Mouse (Mus musculus) embryonic fibroblast, embryonic 13.5 days (primary cell): ENCODE measurements around the gene Slc22a20. TPM values are rescaled to one million over a fixed set of nuclear protein-coding genes. Genes with fewer than 3 reads are reported as not detected.

ENCODE experiments used
- H3K27ac ChIP-seq: 2 replicates; pipeline ENCODE4 v1.5.1; 2012; ENCODE audit warnings: low read length, control low read depth, inconsistent platforms; ENCODE audit not compliant: insufficient read depth
- H3K4me1 ChIP-seq: 2 replicates; pipeline ENCODE4 v1.6.1; 2011; ENCODE audit warnings: low read length; ENCODE audit not compliant: control insufficient read depth, insufficient read depth
- H3K4me3 ChIP-seq: 2 replicates; pipeline ENCODE4 v1.5.1; 2011; ENCODE audit warnings: mild to moderate bottlenecking, control low read depth, low read length; ENCODE audit not compliant: insufficient read depth
- CTCF ChIP-seq: IDR thresholded peaks from 2 replicates; pipeline ENCODE4 v1.5.1; 2011; ENCODE audit warnings: mild to moderate bottlenecking, control low read depth, low read length, moderate library complexity, borderline replicate concordance; ENCODE audit not compliant: insufficient read depth
- POLR2A ChIP-seq: IDR thresholded peaks from 2 replicates; pipeline ENCODE4 v1.6.1; 2011; ENCODE audit warnings: low read depth, mild to moderate bottlenecking, control low read depth, low read length, moderate library complexity
- polyA plus RNA-seq: library from polyadenylated mRNA; stranded (reverse); fragments of >200 nt; gene quantifications from 2 replicates; pipeline ENCODE4 v1.2.4, GENCODE M21; 2011; ENCODE audit warnings: low read depth; ENCODE audit not compliant: missing spikeins, insufficient read length

The Slc22a20 gene
- polyA plus RNA-seq, 1 experiment = not detected

- H3K4me3 ChIP-seq = no peak overlapping the region
- peak overlapping the region; percentile 19; the same call in 1 of the 2 replicates for H3K27ac ChIP-seq
- TF ChIP-seq POLR2A = no peak
- TF ChIP-seq CTCF = no peak
- H3K4me1 ChIP-seq = peaks cover 10% of the 10 kb centered on the region
These were observed 5.5 kb upstream of the Slc22a20 start for GRCm38 (mm10) chr19:5991467-5991866.

GRCm38 (mm10) chr19:5990921-5991320 lies 5.0 kb upstream of the Slc22a20 start:
- Histone ChIP-seq H3K4me1 (peaks cover 10% of the 10 kb centered on the region), H3K27ac (no peak overlapping the region), H3K4me3 (no peak overlapping the region)
- TF ChIP-seq POLR2A = no peak
- no peak for TF ChIP-seq CTCF

- no peak for TF ChIP-seq CTCF
- TF ChIP-seq POLR2A = no peak
- Histone ChIP-seq H3K4me3 (no peak overlapping the region), H3K27ac (peak overlapping the region; percentile 30; the same call in 1 of the 2 replicates), H3K4me1 (peaks cover 10% of the 10 kb centered on the region)
These were observed 4.1 kb upstream of the Slc22a20 start for GRCm38 (mm10) chr19:5990033-5990432.

GRCm38 (mm10) chr19:5989585-5989984 lies 3.6 kb upstream of the Slc22a20 start:
- Histone ChIP-seq H3K4me1 (peaks cover 10% of the 10 kb centered on the region), H3K4me3 (no peak overlapping the region), H3K27ac (peak overlapping the region; percentile 30; the same call in 1 of the 2 replicates)
- TF ChIP-seq POLR2A = no peak
- TF ChIP-seq CTCF = no peak

DNA sequence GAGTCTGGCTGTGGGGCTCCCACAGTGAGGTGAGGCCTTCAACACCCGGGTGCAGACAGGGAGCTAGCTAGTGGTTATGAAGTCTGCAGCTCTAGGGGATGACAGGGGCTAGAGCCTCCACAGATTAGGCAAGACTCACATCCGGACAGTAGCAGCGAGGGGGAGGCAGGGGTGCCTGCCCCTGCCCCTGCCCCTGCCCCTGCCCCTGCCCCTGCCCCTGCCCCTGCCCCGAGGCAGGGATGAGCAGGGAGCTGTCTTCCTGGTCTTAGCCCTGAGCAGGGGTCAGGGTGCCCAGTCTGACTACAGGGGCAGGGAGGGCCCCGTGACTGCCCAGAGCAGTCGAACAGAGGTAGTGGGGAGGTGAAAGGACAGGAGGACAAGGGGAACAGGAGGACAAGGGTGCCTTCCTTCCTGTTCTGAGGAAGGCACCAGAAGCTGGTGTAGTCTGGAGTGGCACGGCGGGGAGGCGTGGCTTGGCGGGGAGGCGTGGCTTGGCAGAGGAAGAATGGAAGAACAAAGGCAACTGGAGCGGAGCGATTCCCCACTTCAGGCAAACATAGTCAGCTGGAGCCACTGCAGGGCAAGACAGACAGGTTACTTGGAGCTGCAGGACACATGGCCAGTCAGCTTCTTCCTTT lies 3.0 kb upstream of the Slc22a20 start:
- peak; percentile 36; the same call in 1 of the 2 replicates for TF ChIP-seq POLR2A
- TF ChIP-seq CTCF = no peak
- no peak overlapping the region for H3K4me3 ChIP-seq
- peak overlapping the region; percentile 30; the same call in 1 of the 2 replicates for H3K27ac ChIP-seq
- peaks cover 10% of the 10 kb centered on the region for H3K4me1 ChIP-seq

DNA sequence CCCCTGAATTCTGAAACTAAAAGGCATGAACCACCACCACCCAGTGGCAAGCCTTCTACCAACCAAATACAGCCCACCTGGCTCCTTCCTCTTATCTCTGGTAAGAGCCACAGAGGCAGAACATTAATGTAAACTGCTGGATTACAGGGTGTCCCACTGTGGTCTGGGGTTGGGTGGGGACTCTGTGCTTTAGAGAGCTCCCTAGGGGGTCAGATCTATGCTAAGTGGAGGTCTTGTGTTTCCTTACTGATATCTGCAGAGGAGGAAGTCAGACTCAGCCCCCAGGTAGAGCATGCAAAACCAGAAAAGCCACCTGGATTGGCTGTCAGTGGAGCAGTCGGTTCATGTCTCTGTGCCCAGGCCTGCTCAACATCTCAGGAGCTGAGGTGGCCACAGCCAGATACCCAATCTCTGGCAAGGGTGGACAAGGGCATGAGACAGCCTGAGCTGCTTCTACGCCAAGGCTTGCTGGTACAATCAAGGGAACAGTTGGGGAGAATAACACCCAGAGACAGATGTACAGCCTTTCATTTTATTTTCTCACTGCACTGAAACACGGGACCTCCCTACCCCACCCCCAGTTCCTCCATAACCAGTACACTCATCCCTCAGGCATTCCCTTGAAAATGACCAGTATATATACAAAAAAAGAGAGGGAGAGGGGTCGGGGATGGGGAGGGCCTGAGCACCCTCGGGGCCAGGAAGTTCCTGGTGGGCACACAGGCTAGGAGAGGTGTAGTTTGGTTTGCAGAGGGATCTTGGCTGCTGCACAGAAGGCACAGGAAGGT lies 2.3 kb upstream of the Slc22a20 start:
- H3K27ac ChIP-seq = peak overlapping the region; percentile 60; the same call in 1 of the 2 replicates

DNA sequence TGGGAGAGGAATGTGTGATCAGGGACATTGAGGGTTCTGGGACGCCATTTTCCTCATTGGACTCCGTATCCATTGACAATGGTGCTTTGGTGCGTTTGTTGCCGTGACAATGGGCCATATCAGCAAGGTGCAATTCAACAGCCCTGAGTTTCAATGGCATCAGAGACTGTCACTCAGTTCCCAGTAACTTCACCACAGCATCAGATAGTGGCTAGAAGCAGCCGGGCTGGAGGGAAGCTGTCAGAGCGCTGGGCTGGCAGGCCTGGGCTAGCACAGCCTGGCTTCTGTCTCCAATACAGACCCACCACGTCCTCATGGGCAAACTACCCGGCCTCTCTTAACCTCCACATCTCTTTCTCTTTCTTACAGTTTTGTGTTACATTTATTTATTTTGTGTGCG lies 5.5 kb downstream of the Slc22a20 start:
- no peak overlapping the region for H3K27ac ChIP-seq
- H3K4me3 ChIP-seq = no peak overlapping the region
- no peaks in the 10 kb centered on the region for H3K4me1 ChIP-seq
- no peak for TF ChIP-seq POLR2A
- TF ChIP-seq CTCF = no peak

More for the DNA sequence above, 2.3 kb upstream of the Slc22a20 start:
- H3K4me3 ChIP-seq = no peak overlapping the region
- TF ChIP-seq CTCF (no peak), POLR2A (no peak)
- H3K4me1 ChIP-seq = peaks cover 10% of the 10 kb centered on the region

- TF ChIP-seq POLR2A (no peak), CTCF (no peak)
These were observed 8.2 kb downstream of the Slc22a20 start for GRCm38 (mm10) chr19:5977717-5978116.

DNA sequence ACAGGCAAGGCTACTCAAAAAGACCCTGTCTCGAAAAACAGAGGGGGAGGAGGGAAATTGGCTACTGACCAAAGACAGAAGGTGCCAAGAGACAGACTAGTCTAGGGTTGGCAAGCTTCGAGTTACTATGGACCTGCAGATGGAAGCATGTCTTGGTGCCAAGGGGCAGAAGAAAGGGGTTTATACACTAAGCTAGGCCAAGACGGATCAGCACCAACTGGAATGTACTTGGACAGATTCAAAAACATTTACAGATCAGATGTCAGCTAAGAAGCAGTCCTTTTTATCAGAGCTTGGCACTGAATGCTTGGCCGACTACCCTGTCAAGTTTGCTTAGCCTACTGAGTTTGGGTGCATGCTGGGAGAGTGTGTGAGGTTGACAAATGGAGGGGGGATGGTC lies 10.3 kb downstream of the Slc22a20 start:
- Histone ChIP-seq H3K4me1 (no peaks in the 10 kb centered on the region), H3K4me3 (no peak overlapping the region), H3K27ac (no peak overlapping the region)
- TF ChIP-seq POLR2A = no peak
- no peak for TF ChIP-seq CTCF

More at GRCm38 (mm10) chr19:5977717-5978116, 8.2 kb downstream of the Slc22a20 start:
- Histone ChIP-seq H3K4me3 (no peak overlapping the region), H3K4me1 (no peaks in the 10 kb centered on the region), H3K27ac (no peak overlapping the region)

DNA sequence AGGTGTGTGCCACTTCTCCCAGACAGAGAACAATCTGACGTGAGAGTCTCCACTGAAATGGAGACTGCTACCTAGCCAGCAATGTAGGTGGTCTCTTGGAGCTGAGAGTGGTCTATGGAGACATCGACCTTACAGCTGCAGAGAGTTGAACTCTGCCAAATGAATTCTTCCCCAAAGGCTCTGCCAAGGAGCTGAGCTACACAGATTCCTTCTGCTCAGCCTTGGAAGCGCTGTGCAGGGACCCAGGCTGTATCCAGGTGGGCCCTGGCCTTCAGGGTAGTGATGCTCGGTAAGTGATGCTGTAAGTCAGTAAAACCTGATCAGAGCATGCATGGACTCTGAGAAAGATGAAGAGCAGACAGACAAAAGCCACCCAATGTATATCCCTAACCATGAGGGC lies 10.8 kb downstream of the Slc22a20 start:
- no peak for TF ChIP-seq POLR2A
- Histone ChIP-seq H3K4me3 (no peak overlapping the region), H3K4me1 (no peaks in the 10 kb centered on the region), H3K27ac (no peak overlapping the region)

DNA sequence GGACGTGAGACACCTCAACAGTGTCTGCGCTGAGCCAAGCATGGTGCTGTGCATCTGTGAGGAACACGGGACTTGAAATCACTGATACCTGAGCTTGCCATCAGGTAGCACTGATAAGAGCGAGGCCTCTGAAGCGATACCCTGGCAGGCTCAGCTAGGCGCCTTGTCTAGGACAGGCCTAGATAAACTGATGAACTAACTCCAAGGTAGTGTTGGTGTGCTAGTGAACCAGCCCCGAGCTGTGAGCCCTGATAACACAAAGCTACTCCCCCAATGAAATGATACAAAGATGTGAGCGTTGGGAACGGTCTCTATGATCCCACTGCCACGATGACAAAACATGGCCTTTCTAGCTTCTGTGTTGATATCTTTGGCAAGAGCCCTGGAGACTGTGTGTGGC lies 18.3 kb downstream of the Slc22a20 start:
- Histone ChIP-seq H3K4me1 (no peaks in the 10 kb centered on the region), H3K27ac (no peak overlapping the region), H3K4me3 (no peak overlapping the region)
- TF ChIP-seq POLR2A (no peak), CTCF (no peak)
